Mouse (Mus musculus): ENCODE results near the gene Map1b.

GRCm38 (mm10) chr13:99377055-99377454 lies 139.3 kb downstream of the Map1b start:
- TF ChIP-seq HCFC1 (IDR thresholded peaks at IDR 0.05; ENCODE audit: borderline replicate concordance, insufficient read depth, low read length) (no peak), ZC3H11A (IDR thresholded peaks at IDR 0.05; ENCODE audit: borderline replicate concordance, low read depth, low read length) (no peak), MAFK (IDR thresholded peaks at IDR 0.05; ENCODE audit: insufficient read depth, low read depth, low read length) (no peak)

All from ES-E14 (cell line).